Mouse (Mus musculus) liver, embryonic 14.5 days (tissue): ENCODE measurements around the gene Rbms1. TPM values are rescaled to one million over a fixed set of nuclear protein-coding genes. Genes with fewer than 3 reads are reported as not detected.

Experiments
- ATAC-seq: fragments of 200-750 bp; cut with Nextera tagmentation; 2 replicates; pipeline ENCODE4 v1.8.0; 2017; ENCODE audit warnings: moderate number of reproducible peaks, mild to moderate bottlenecking, moderate library complexity; ENCODE audit not compliant: insufficient read depth
- DNase-seq, 3 experiments: peaks; one replicate each; pipeline ENCODE4 v3.0.0-alpha.2; 2012 to 2013; ENCODE audit warnings: low read depth in 3 of 3, low spot score in 3 of 3
- H3K27ac ChIP-seq: fragments of 300-500 bp; sonication (generic); 2 replicates; pipeline ENCODE4 v1.5.1; 2014; ENCODE audit warnings: moderate library complexity, mild to moderate bottlenecking, control low read depth, inconsistent platforms
- H3K27me3 ChIP-seq: fragments of 300-500 bp; sonication (generic); 2 replicates; pipeline ENCODE4 v1.6.1; 2014; ENCODE audit warnings: mild to moderate bottlenecking, low read length, moderate library complexity; ENCODE audit not compliant: control insufficient read depth, insufficient read depth
- H3K36me3 ChIP-seq: fragments of 300-500 bp; sonication (generic); replicated peaks from 2 replicates; pipeline ENCODE4 v1.6.1; 2014; ENCODE audit warnings: low read depth; ENCODE audit not compliant: control insufficient read depth, insufficient read depth
- H3K4me1 ChIP-seq, 2 experiments: fragments of 200-500 bp in 1 of 2; fragments of 300-500 bp in 1 of 2; sonication (generic) in 1 of 2; replicated peaks; 2 replicates each; pipeline ENCODE4 v1.6.1; 2012 to 2014; ENCODE audit warnings: antibody characterized with exemption in 1 of 2, inconsistent platforms in 1 of 2, low read length in 1 of 2; ENCODE audit not compliant: control insufficient read depth in 2 of 2, insufficient read depth in 2 of 2
- H3K4me2 ChIP-seq: fragments of 300-500 bp; sonication (generic); 2 replicates; pipeline ENCODE4 v1.6.1; 2014; ENCODE audit warnings: low read depth, mild to moderate bottlenecking, control low read depth, moderate library complexity
- H3K4me3 ChIP-seq, 2 experiments: fragments of 200-500 bp in 1 of 2; fragments of 300-500 bp in 1 of 2; sonication (generic) in 1 of 2; 2 replicates each; pipeline ENCODE4 v1.5.1; 2012 to 2014; ENCODE audit warnings: low read depth in 2 of 2, low read length in 2 of 2, mild to moderate bottlenecking in 2 of 2, control low read depth in 1 of 2, inconsistent platforms in 1 of 2, moderate library complexity in 1 of 2; ENCODE audit not compliant: insufficient read depth in 1 of 2
- H3K9ac ChIP-seq: fragments of 300-500 bp; sonication (generic); replicated peaks from 2 replicates; pipeline ENCODE4 v1.6.1; 2014; ENCODE audit warnings: mild to moderate bottlenecking, control low read depth, moderate library complexity
- H3K9me3 ChIP-seq: fragments of 300-500 bp; sonication (generic); 2 replicates; pipeline ENCODE4 v1.6.1; 2016; ENCODE audit warnings: low read length, mixed read lengths; ENCODE audit not compliant: control insufficient read depth
- CTCF ChIP-seq: IDR thresholded peaks from 2 replicates; pipeline ENCODE4 v1.5.1; 2016; ENCODE audit warnings: antibody characterized with exemption, low read depth, control low read depth
- EP300 ChIP-seq: IDR thresholded peaks from 2 replicates; pipeline ENCODE4 v1.6.1; 2016; ENCODE audit warnings: antibody characterized with exemption, low read depth
- WGBS: fragments of 180-500 bp; shearing (Covaris S2); extraction: QIAGEN DNeasy Blood & Tissue Kit; methylation state at CpG from one replicate; pipeline ENCODE4 v1.1.7; 2014; ENCODE audit not compliant: insufficient replicate concordance; 5-methylcytosine and 5-hydroxymethylcytosine counted together
- polyA plus RNA-seq, 2 experiments: library from polyadenylated mRNA; depleted of rRNA in 1 of 2; stranded (reverse) in 1 of 2; unstranded in 1 of 2; fragments of >200 nt; fragmentation: Nextera tagmentation in 1 of 2; extraction: Ambion mirVana in 1 of 2; gene quantifications; 2 replicates each; pipeline versions ENCODE4 v1.2.1 to v1.2.3; 2012 to 2014

The Rbms1 gene
- polyA plus RNA-seq, 2 experiments = 16.8 to 31.8 TPM

DNA sequence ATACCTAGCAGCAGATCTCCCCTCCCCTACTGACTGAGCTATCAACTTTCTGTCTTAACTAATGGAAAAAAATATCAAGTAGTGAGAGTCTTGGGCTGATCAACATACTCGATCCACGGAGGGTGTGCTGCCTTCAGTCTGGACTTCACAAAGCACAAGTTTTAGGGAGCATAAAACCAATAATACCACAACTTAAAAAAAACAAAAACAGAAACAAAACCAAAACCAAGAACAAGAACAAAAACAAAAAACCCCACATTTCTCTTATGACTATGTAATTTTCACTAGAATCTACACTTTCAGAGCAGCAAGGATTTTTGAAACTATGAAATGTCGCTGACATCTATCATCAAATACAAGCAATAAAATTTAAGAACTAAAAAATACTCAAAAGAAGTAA is 212.4 kb downstream of the Rbms1 start:
- no peak overlapping the region for H3K4me3 ChIP-seq
- no peaks in the 10 kb centered on the region; the same call in 1 of the 2 replicates for H3K36me3 ChIP-seq
- no peaks in the 10 kb centered on the region for H3K4me1 ChIP-seq
- H3K4me2 ChIP-seq = no peak overlapping the region
- H3K27ac ChIP-seq = no peak overlapping the region
- H3K27me3 ChIP-seq = no peaks in the 10 kb centered on the region
- no peaks in the 10 kb centered on the region for H3K9me3 ChIP-seq
- 77% methylated on average over 3 of the region's 3 CpGs for WGBS
- no peak overlapping the region for H3K9ac ChIP-seq
- ATAC-seq = no peak
- no peak for TF ChIP-seq EP300
- TF ChIP-seq CTCF = no peak
- no peak for DNase-seq

DNA sequence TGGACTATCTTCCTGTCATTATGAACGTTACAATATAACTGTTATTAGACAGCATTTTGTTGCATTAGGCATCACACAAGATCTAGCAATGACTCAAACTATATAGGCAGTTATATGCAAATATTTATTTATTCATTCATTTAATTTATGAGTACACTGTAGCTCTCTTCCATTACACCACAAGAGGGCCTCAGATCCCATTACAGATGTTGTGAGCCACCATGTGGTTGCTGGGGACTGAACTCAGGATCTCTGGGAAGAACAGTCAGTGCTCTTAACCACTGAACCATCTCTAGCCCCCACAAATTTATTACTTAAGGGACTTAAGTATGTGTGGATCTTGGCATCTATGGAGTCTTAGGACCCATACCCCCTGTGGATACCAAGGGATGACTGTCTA is 214.4 kb downstream of the Rbms1 start:
- DNase-seq = no peak
- Histone ChIP-seq H3K4me2 (no peak overlapping the region), H3K9ac (no peak overlapping the region), H3K27me3 (no peaks in the 10 kb centered on the region), H3K4me3 (no peak overlapping the region), H3K27ac (no peak overlapping the region), H3K4me1 (no peaks in the 10 kb centered on the region), H3K9me3 (no peaks in the 10 kb centered on the region), H3K36me3 (no peaks in the 10 kb centered on the region; the same call in 1 of the 2 replicates)
- peak; percentile 38; the same call in 1 of the 2 replicates for TF ChIP-seq CTCF
- TF ChIP-seq EP300 = no peak
- WGBS = 61% methylated on average over 1 of the region's 1 CpGs
- no peak for ATAC-seq

DNA sequence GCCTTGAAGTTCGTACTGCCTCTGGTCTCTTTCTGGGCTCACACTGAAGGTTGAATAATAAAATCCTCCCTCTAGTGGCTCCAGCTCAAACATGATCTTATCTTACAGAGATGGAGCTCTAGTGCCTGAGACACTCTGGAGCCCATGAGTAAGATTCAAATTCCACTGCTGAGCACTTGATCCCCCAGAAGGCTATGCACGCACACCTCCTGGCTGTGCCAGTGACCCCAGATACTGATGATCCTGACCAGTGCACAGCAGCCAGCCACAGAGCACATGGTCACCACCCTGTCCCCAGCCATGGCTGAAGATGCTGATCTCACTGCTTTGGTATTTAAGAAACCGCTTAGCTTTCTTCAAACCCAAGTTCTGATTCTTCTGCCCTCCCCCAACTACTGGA is 215.4 kb downstream of the Rbms1 start:
- WGBS = 48% methylated on average over 3 of the region's 3 CpGs
- Histone ChIP-seq H3K9me3 (no peaks in the 10 kb centered on the region), H3K36me3 (no peaks in the 10 kb centered on the region; the same call in 1 of the 2 replicates), H3K9ac (no peak overlapping the region), H3K27me3 (no peaks in the 10 kb centered on the region), H3K27ac (no peak overlapping the region), H3K4me2 (no peak overlapping the region), H3K4me3 (no peak overlapping the region), H3K4me1 (no peaks in the 10 kb centered on the region)
- ATAC-seq (no peak), DNase-seq (no peak)
- TF ChIP-seq EP300 = no peak
- no peak for TF ChIP-seq CTCF

DNA sequence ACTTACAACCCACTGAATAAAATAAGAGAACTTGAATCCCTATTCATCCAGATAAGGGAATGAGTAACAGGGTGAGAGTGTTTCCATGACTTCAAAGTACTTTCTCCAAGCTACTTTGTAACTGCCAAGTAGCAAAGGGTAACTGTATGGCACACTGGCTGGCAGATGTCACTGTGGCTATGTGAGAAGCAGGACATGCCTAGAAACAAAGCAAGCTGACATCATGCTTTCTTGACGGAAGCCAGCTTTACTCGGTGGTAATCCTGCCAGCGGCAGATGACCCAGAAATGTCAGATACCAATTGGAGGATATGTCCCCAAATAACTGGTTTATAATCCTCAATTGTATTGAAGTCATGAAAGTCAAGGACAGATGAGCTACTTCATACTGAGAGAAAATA is 218.3 kb downstream of the Rbms1 start:
- H3K4me2 ChIP-seq = no peak overlapping the region
- H3K9me3 ChIP-seq = no peaks in the 10 kb centered on the region
- no peak for DNase-seq
- H3K4me1 ChIP-seq = no peaks in the 10 kb centered on the region
- TF ChIP-seq CTCF = no peak
- TF ChIP-seq EP300 = no peak
- H3K27me3 ChIP-seq = no peaks in the 10 kb centered on the region
- H3K9ac ChIP-seq = no peak overlapping the region
- H3K27ac ChIP-seq = no peak overlapping the region
- H3K4me3 ChIP-seq = no peak overlapping the region
- H3K36me3 ChIP-seq = no peaks in the 10 kb centered on the region
- no peak for ATAC-seq
- whole genome bisulfite sequencing = 68% methylated on average over 3 of the region's 3 CpGs

DNA sequence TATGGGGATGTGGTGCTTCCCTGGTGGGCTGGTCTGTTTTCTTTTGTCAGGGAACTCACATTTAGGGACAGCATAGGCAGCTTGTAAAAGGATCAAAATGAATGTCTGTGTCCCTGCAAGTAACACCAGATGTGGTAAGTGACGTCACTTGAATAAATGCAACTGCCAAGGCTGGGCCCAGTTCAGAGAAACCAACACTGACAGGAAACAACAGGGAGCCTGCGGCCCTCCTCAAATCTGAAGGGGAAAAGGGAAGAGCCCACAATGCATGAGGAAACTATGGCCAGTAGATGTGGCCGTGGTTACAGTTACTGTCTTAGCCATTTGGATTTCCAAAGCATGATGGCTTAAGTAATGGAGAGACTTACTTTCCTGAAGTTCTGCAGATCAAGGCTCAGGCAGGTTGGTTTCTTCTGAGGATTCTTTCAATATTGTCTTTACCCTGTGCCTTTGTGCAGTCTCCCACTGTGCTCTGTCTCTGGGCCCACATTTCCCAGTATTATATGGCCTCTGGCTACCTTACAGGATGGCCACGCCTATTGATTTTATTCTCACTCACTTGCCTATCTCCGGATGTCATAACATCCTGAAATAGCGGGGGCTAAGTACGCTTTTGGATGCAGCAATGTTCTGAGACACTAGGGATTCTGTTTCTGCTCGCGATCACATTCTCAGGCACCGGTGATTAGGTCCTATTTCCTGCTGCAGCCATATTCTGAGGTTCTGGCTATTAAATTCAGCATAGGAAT is 223.4 kb downstream of the Rbms1 start:
- H3K4me3 ChIP-seq = no peak overlapping the region
- no peaks in the 10 kb centered on the region for H3K36me3 ChIP-seq
- TF ChIP-seq EP300 (no peak), CTCF (no peak)
- DNase-seq = no peak
- H3K4me2 ChIP-seq = no peak overlapping the region
- H3K4me1 ChIP-seq = no peaks in the 10 kb centered on the region
- no peaks in the 10 kb centered on the region for H3K27me3 ChIP-seq
- ATAC-seq = no peak
- H3K9me3 ChIP-seq = no peaks in the 10 kb centered on the region
- H3K9ac ChIP-seq = no peak overlapping the region
- WGBS = 43% methylated on average over 10 of the region's 10 CpGs
- no peak overlapping the region for H3K27ac ChIP-seq
